Mouse (Mus musculus) midbrain, postnatal 0 days (tissue): ENCODE results near the gene Prph. TPM values are rescaled to one million over a fixed set of nuclear protein-coding genes. Genes with fewer than 3 reads are reported as not detected.

Experiments used
- ATAC-seq: fragments of 200-750 bp; cut with Nextera tagmentation; 2 replicates; pipeline ENCODE4 v1.8.0; 2017; ENCODE audit warnings: moderate number of reproducible peaks, mild to moderate bottlenecking, moderate TSS enrichment, moderate library complexity; ENCODE audit not compliant: low FRiP score
- DNase-seq: peaks from one replicate; pipeline ENCODE4 v3.0.0-alpha.2; 2015; ENCODE audit warnings: low spot score
- H3K27ac ChIP-seq: fragments of 300-500 bp; sonication (generic); 2 replicates; pipeline ENCODE4 v1.5.1; 2014; ENCODE audit warnings: low read depth, mild to moderate bottlenecking, low read length, mixed read lengths
- H3K27me3 ChIP-seq: fragments of 300-500 bp; sonication (generic); 2 replicates; pipeline ENCODE4 v1.6.1; 2014; ENCODE audit warnings: low read length, control low read depth, mixed read lengths; ENCODE audit not compliant: insufficient read depth
- H3K36me3 ChIP-seq: fragments of 300-500 bp; sonication (generic); 2 replicates; pipeline ENCODE4 v1.6.1; 2014; ENCODE audit warnings: low read length, control low read depth, mixed read lengths; ENCODE audit not compliant: insufficient read depth
- H3K4me1 ChIP-seq: fragments of 300-500 bp; sonication (generic); 2 replicates; pipeline ENCODE4 v1.6.1; 2014; ENCODE audit warnings: mild to moderate bottlenecking, control low read depth, antibody characterized with exemption, low read length, mixed read lengths; ENCODE audit not compliant: insufficient read depth
- H3K4me2 ChIP-seq: fragments of 300-500 bp; sonication (generic); 2 replicates; pipeline ENCODE4 v1.6.1; 2014; ENCODE audit warnings: low read depth, mild to moderate bottlenecking, low read length, mixed read lengths; ENCODE audit not compliant: poor library complexity, severe bottlenecking
- H3K4me3 ChIP-seq: fragments of 300-500 bp; sonication (generic); 2 replicates; pipeline ENCODE4 v1.5.1; 2014; ENCODE audit warnings: low read depth, mild to moderate bottlenecking, low read length, moderate library complexity
- H3K9ac ChIP-seq: fragments of 300-500 bp; sonication (generic); replicated peaks from 2 replicates; pipeline ENCODE4 v1.6.1; 2014; ENCODE audit warnings: mild to moderate bottlenecking, low read length, moderate library complexity, mixed read lengths; ENCODE audit not compliant: poor library complexity, severe bottlenecking
- H3K9me3 ChIP-seq: fragments of 300-500 bp; sonication (generic); 2 replicates; pipeline ENCODE4 v1.6.1; 2016; ENCODE audit warnings: low read length, control low read depth
- CTCF ChIP-seq: IDR thresholded peaks from 2 replicates; pipeline ENCODE4 v1.5.1; 2016; ENCODE audit warnings: antibody characterized with exemption, mild to moderate bottlenecking
- WGBS: fragments of 180-500 bp; shearing (Covaris S2); extraction: QIAGEN DNeasy Blood & Tissue Kit; methylation state at CpG from one replicate; pipeline ENCODE4 v1.1.7; 2014; 5-methylcytosine and 5-hydroxymethylcytosine counted together
- microRNA-seq: library from miRNA; unstranded; fragments of <30 nt; microRNA quantifications from one replicate; pipeline ENCODE4, GENCODE M21; 2016; ENCODE audit warnings: borderline number of aligned reads
- polyA plus RNA-seq: library from polyadenylated mRNA; unstranded; fragments of >200 nt; fragmentation: Nextera tagmentation; extraction: Ambion mirVana; gene quantifications from 2 replicates; pipeline ENCODE4 v1.2.1, GENCODE M21; 2015
- total RNA-seq: library from RNA; depleted of rRNA; stranded (reverse); fragments of >200 nt; gene quantifications from 2 replicates; pipeline ENCODE4 v1.2.3, GENCODE M21; 2014; rRNA removed

The Prph gene
- total and polyA plus RNA-seq, 2 experiments from 2014 or later: 9.1 to 11.2 TPM

GRCm38 (mm10) chr15:99099984-99100383 is 45.0 kb downstream of the Prph start:
- H3K9ac ChIP-seq: no peak overlapping the region
- DNase-seq (no peak), ATAC-seq (no peak)
- WGBS: 51% methylated on average over 3 of the region's 3 CpGs
- 0 out of 2 replicates have a peak, but pooled peaks have one; percentile 13 for TF ChIP-seq CTCF
- no peak overlapping the region for H3K27ac ChIP-seq
- no peaks in the 10 kb centered on the region for H3K36me3 ChIP-seq
- no peak overlapping the region for H3K4me3 ChIP-seq
- peaks cover 29% of the 10 kb centered on the region for H3K27me3 ChIP-seq
- no peak overlapping the region for H3K4me2 ChIP-seq
- no peaks in the 10 kb centered on the region for H3K9me3 ChIP-seq
- H3K4me1 ChIP-seq: peaks cover 14% of the 10 kb centered on the region

GRCm38 (mm10) chr15:99105238-99105637 is 50.3 kb downstream of the Prph start:
- Histone ChIP-seq H3K4me3 (no peak overlapping the region), H3K9me3 (no peaks in the 10 kb centered on the region), H3K27me3 (no peaks in the 10 kb centered on the region), H3K4me2 (no peak overlapping the region), H3K9ac (no peak overlapping the region), H3K36me3 (no peaks in the 10 kb centered on the region), H3K4me1 (no peaks in the 10 kb centered on the region), H3K27ac (no peak overlapping the region)
- no peak for ATAC-seq
- WGBS: 83% methylated on average over 7 of the region's 7 CpGs
- no peak for TF ChIP-seq CTCF
- DNase-seq: no peak

GRCm38 (mm10) chr15:99107866-99108265 is 52.9 kb downstream of the Prph start:
- no peaks in the 10 kb centered on the region for H3K27me3 ChIP-seq
- H3K4me2 ChIP-seq: no peak overlapping the region
- no peak for ATAC-seq
- TF ChIP-seq CTCF: no peak
- H3K9me3 ChIP-seq: no peaks in the 10 kb centered on the region
- H3K4me1 ChIP-seq: no peaks in the 10 kb centered on the region
- no peak overlapping the region for H3K27ac ChIP-seq
- H3K9ac ChIP-seq: no peak overlapping the region
- no peak for DNase-seq
- H3K36me3 ChIP-seq: no peaks in the 10 kb centered on the region
- WGBS: 81% methylated on average over 3 of the region's 3 CpGs
- H3K4me3 ChIP-seq: no peak overlapping the region

Small RNA genes within 50 kb of the gene (microRNA-seq; reads per million reads assigned to microRNA genes)
- gene Mir6960: not detected

Other genes starting within 250 kb of the Prph start
- gene Ddn, start 245.7 kb upstream of the Prph start, total RNA-seq: 5.5 and 7.3 TPM in 2 replicates
- gene Ddn, start 245.7 kb upstream of the Prph start, polyA plus RNA-seq: 0.51 and 0.64 TPM in 2 replicates
- gene Prkag1, start 223.7 kb upstream of the Prph start, total RNA-seq: 45.1 and 50.6 TPM in 2 replicates
- gene Prkag1, start 223.7 kb upstream of the Prph start, polyA plus RNA-seq: 50.6 and 57.4 TPM in 2 replicates
- gene Kmt2d, start 184.0 kb upstream of the Prph start, total RNA-seq: 32.2 and 32.5 TPM in 2 replicates
- 5.6 and 7.7 TPM in 2 replicates for gene Kmt2d, start 184.0 kb upstream of the Prph start, polyA plus RNA-seq
- 9.4 and 10.1 TPM in 2 replicates for gene Rhebl1, start 160.6 kb upstream of the Prph start, total RNA-seq
- 30.7 and 31.1 TPM in 2 replicates for gene Rhebl1, start 160.6 kb upstream of the Prph start, polyA plus RNA-seq
- gene Dhh, start 156.6 kb upstream of the Prph start, total RNA-seq: 0.38 and 0.71 TPM in 2 replicates
- gene Dhh, start 156.6 kb upstream of the Prph start, polyA plus RNA-seq: 0.18 and 0.22 TPM in 2 replicates
- 46.0 and 56.9 TPM in 2 replicates for gene Lmbr1l, start 136.9 kb upstream of the Prph start, total RNA-seq
- gene Lmbr1l, start 136.9 kb upstream of the Prph start, polyA plus RNA-seq: 19.6 and 21.7 TPM in 2 replicates
- 2,522 and 3,264 TPM in 2 replicates for gene Tuba1b, start 120.6 kb upstream of the Prph start, total RNA-seq
- 1,582 and 1,796 TPM in 2 replicates for gene Tuba1b, start 120.6 kb upstream of the Prph start, polyA plus RNA-seq
- gene Gm49450, start 101.6 kb upstream of the Prph start, total RNA-seq: 1,797 and 2,945 TPM in 2 replicates
- gene Gm49450, start 101.6 kb upstream of the Prph start, polyA plus RNA-seq: not detected in 2 replicates
- 17,447 and 20,461 TPM in 2 replicates for gene Tuba1a, start 101.5 kb upstream of the Prph start, total RNA-seq
- 15,641 and 16,823 TPM in 2 replicates for gene Tuba1a, start 101.5 kb upstream of the Prph start, polyA plus RNA-seq
- 18.2 and 22.6 TPM in 2 replicates for gene Tuba1c, start 25.3 kb upstream of the Prph start, total RNA-seq
- 9.6 and 9.9 TPM in 2 replicates for gene Tuba1c, start 25.3 kb upstream of the Prph start, polyA plus RNA-seq
- gene Troap, start 19.4 kb downstream of the Prph start, total RNA-seq: 1.6 and 4.1 TPM in 2 replicates
- 1.4 and 2.1 TPM in 2 replicates for gene Troap, start 19.4 kb downstream of the Prph start, polyA plus RNA-seq
- 17.7 and 21.1 TPM in 2 replicates for gene C1ql4, start 32.6 kb downstream of the Prph start, total RNA-seq
- 8.5 and 9.2 TPM in 2 replicates for gene C1ql4, start 32.6 kb downstream of the Prph start, polyA plus RNA-seq
- gene Dnajc22, start 38.0 kb downstream of the Prph start, total RNA-seq: 0.61 and 0.88 TPM in 2 replicates
- gene Dnajc22, start 38.0 kb downstream of the Prph start, polyA plus RNA-seq: 1.3 and 1.6 TPM in 2 replicates
- 27.8 and 31.8 TPM in 2 replicates for gene Spats2, start 70.7 kb downstream of the Prph start, total RNA-seq
- gene Spats2, start 70.7 kb downstream of the Prph start, polyA plus RNA-seq: 17.7 and 19.5 TPM in 2 replicates
- gene Kcnh3, start 169.7 kb downstream of the Prph start, total RNA-seq: 1.6 and 3.6 TPM in 2 replicates
- gene Kcnh3, start 169.7 kb downstream of the Prph start, polyA plus RNA-seq: 0.60 and 0.67 TPM in 2 replicates
- 223 and 225 TPM in 2 replicates for gene Mcrs1, start 196.8 kb downstream of the Prph start, total RNA-seq
- gene Mcrs1, start 196.8 kb downstream of the Prph start, polyA plus RNA-seq: 207 and 222 TPM in 2 replicates
- 95.5 and 97.9 TPM in 2 replicates for gene Prpf40b, start 239.9 kb downstream of the Prph start, total RNA-seq
- 99.6 and 107 TPM in 2 replicates for gene Prpf40b, start 239.9 kb downstream of the Prph start, polyA plus RNA-seq
- gene Fam186b, start 240.7 kb downstream of the Prph start, total RNA-seq: 0.38 and 2.3 TPM in 2 replicates
- 1.4 and 1.6 TPM in 2 replicates for gene Fam186b, start 240.7 kb downstream of the Prph start, polyA plus RNA-seq